8 mouse cellular contexts compared by ENCODE assay signal in genomic region chr16:16303138-16303827, GRCm38 (mm10). TPM values are rescaled to one million over a fixed set of nuclear protein-coding genes. Genes with fewer than 3 reads are reported as not detected.
DNase-seq lines count a peak whose midpoint lies in the region; ATAC-seq lines count a peak whose summit lies in the region.

No protein-coding gene starts in this region.

- H3K9ac ChIP-seq in hindbrain, embryonic 12.5 days: peak overlapping the region; percentile 78

- H3K4me1 ChIP-seq in erythroblast, embryonic 14.5 days (ENCODE audit: control insufficient read depth): peaks cover 24% of the 10 kb centered on the region
- peaks cover 8% of the 10 kb centered on the region for H3K4me1 ChIP-seq in hindbrain, embryonic 12.5 days
- peaks cover 21% of the 10 kb centered on the region for H3K4me1 ChIP-seq in megakaryocyte, embryonic 14.5 days

- peaks cover 26% of the 10 kb centered on the region for H3K36me3 ChIP-seq in erythroblast, embryonic 14.5 days (ENCODE audit: control insufficient read depth)
- H3K36me3 ChIP-seq in hindbrain, embryonic 12.5 days: peaks cover 11% of the 10 kb centered on the region; the same call in 1 of the 2 replicates
- H3K36me3 ChIP-seq in megakaryocyte, embryonic 14.5 days (replicated peaks; ENCODE audit: low read length): peaks cover 26% of the 10 kb centered on the region

- H3K4me2 ChIP-seq in hindbrain, embryonic 12.5 days (replicated peaks): peak overlapping the region; percentile 89

- DNase-seq in cerebellum, adult 18-20 months: peak; percentile 46 to 64
- DNase-seq in forelimb bud, embryonic 11.5 days (ENCODE audit: low read depth, low spot score): peak; percentile 59
- peak; percentile 16 to 65 for DNase-seq in left cerebral cortex, postnatal 10 days (ENCODE audit: extremely low spot score in 1 of 2, low spot score in 2 of 2)
- DNase-seq in right cerebral cortex, postnatal 36 days (ENCODE audit: low spot score in 2 of 2): peak; percentile 21 to 24

- peaks cover 3% of the 10 kb centered on the region for H3K27me3 ChIP-seq in erythroblast, embryonic 14.5 days (ENCODE audit: control insufficient read depth)
- H3K27me3 ChIP-seq in hindbrain, embryonic 12.5 days: no peaks in the 10 kb centered on the region
- H3K27me3 ChIP-seq in megakaryocyte, embryonic 14.5 days (replicated peaks): no peaks in the 10 kb centered on the region

- no peaks in the 10 kb centered on the region for H3K9me3 ChIP-seq in erythroblast, embryonic 14.5 days (ENCODE audit: control insufficient read depth, low read length)
- H3K9me3 ChIP-seq in hindbrain, embryonic 12.5 days (replicated peaks): no peaks in the 10 kb centered on the region
- H3K9me3 ChIP-seq in megakaryocyte, embryonic 14.5 days: no peaks in the 10 kb centered on the region

- WGBS in hindbrain, embryonic 12.5 days: under 1% methylated on average over 61 of the region's 61 CpGs

- intact Hi-C loops in left cerebral cortex, postnatal 10 days (cut with DNase I): loop anchor here (5.0 to 10.0 kb wide), 4 partner anchors 101 to 668 kb away; partner anchors contain the start of genes Top3b and Vpreb1

- peak overlapping the region; percentile 90 for H3K27ac ChIP-seq in hindbrain, embryonic 12.5 days

- H3K4me3 ChIP-seq in erythroblast, embryonic 14.5 days (replicated peaks): peak overlapping the region; percentile 97
- H3K4me3 ChIP-seq in hindbrain, embryonic 12.5 days: peak overlapping the region; percentile 85
- peak overlapping the region; percentile 97 for H3K4me3 ChIP-seq in megakaryocyte, embryonic 14.5 days (replicated peaks)

- no peak for ATAC-seq in erythroblast, adult 5-6 weeks (replicated peaks; ENCODE audit: low FRiP score, poor library complexity, severe bottlenecking)
- peak; percentile 73 for ATAC-seq in hindbrain, embryonic 12.5 days (ENCODE audit: low FRiP score)

RNA-seq across cellular contexts. Expression of gene Yars2, which starts 0.5 kb away (rescaled TPM):
- polyA plus RNA-seq in erythroblast, embryonic 14.5 days (2012): 1.7 and 2.1 TPM in 2 replicates
- 7.3 and 18.8 TPM in 2 replicates for total RNA-seq in erythroblast, adult 5-6 weeks (2015; ENCODE audit: low replicate concordance)
- 3.9 and 7.0 TPM in 2 replicates for total RNA-seq in erythroblast, adult 5-6 weeks (2017; ENCODE audit: low replicate concordance)
- 38.6 and 41.5 TPM in 2 replicates for polyA plus RNA-seq in hindbrain, embryonic 12.5 days (2016; fragmentation: Nextera tagmentation; extraction: Ambion mirVana)
- total RNA-seq in left cerebral cortex, postnatal 10 days (2021): 10 to 100 TPM; 20.0 to 20.8 TPM
- 20.8 and 21.5 TPM in 2 replicates for polyA plus RNA-seq in megakaryocyte, embryonic 14.5 days (2012; ENCODE audit: insufficient read depth, low replicate concordance)

RNA-seq across cellular contexts. Expression of gene Dnm1l, which starts 55.5 kb away (rescaled TPM):
- polyA plus RNA-seq in erythroblast, embryonic 14.5 days (2012): 0.73 and 0.76 TPM in 2 replicates
- total RNA-seq in erythroblast, adult 5-6 weeks (2015; ENCODE audit: low replicate concordance): 34.3 and 35.5 TPM in 2 replicates
- total RNA-seq in erythroblast, adult 5-6 weeks (2017; ENCODE audit: low replicate concordance): 15.9 and 18.5 TPM in 2 replicates
- 82.7 and 84.3 TPM in 2 replicates for polyA plus RNA-seq in hindbrain, embryonic 12.5 days (2016; fragmentation: Nextera tagmentation; extraction: Ambion mirVana)
- total RNA-seq in left cerebral cortex, postnatal 10 days (2021): 100 to 1,000 TPM; 216 to 220 TPM
- 3.7 TPM in 1 of 2 replicates, not detected in the other for polyA plus RNA-seq in megakaryocyte, embryonic 14.5 days (2012; ENCODE audit: insufficient read depth, low replicate concordance)

Comparison
In these comparisons a context has a peak if more than half of its experiments do, and no peak if none do; other contexts are left out.
1. RNA of gene Dnm1l, which starts 55.5 kb away (polyA plus RNA-seq): 82.7 to 84.3 TPM in hindbrain, embryonic 12.5 days; 3.7 TPM in megakaryocyte, embryonic 14.5 days and 0.73 to 0.76 TPM in erythroblast, embryonic 14.5 days; every median in the first group is over 10 times any median in the second.
2. Peak in every context shown above with its lines, with median percentiles within 50 percentile points of each other: H3K4me3 ChIP-seq and DNase-seq.